Mouse (Mus musculus) myocyte (in vitro differentiated cells): ENCODE data around the gene Hus1b. TPM values are rescaled to one million over a fixed set of nuclear protein-coding genes. Genes with fewer than 3 reads are reported as not detected.
A peak's percentile ranks its signal among the peaks of the same experiment; 100 is the strongest.

Source experiments
- H3K27me3 ChIP-seq: one replicate; pipeline ENCODE4 v1.6.1; 2011; ENCODE audit not compliant: control insufficient read depth, insufficient read depth, insufficient read length
- H3K36me3 ChIP-seq: one replicate; pipeline ENCODE4 v1.6.1; 2011; ENCODE audit not compliant: control insufficient read depth, insufficient read depth
- H3K4me2 ChIP-seq: one replicate; pipeline ENCODE4 v1.6.1; 2011; ENCODE audit warnings: low read depth, control low read depth
- H3K4me3 ChIP-seq: one replicate; pipeline ENCODE4 v1.5.1; 2011; ENCODE audit warnings: mild to moderate bottlenecking, control low read depth, moderate library complexity
- H3K79me2 ChIP-seq: one replicate; pipeline ENCODE4 v1.6.1; 2011; ENCODE audit not compliant: control insufficient read depth, insufficient read depth
- H3ac ChIP-seq: one replicate; pipeline ENCODE4 v1.6.1; 2011; ENCODE audit not compliant: control insufficient read depth, insufficient read length
- CEBPB ChIP-seq: IDR thresholded peaks from 2 replicates; pipeline ENCODE4 v1.6.1; 2011; ENCODE audit warnings: mild to moderate bottlenecking, moderate library complexity; ENCODE audit not compliant: poor library complexity, insufficient read depth, severe bottlenecking
- E2F4 ChIP-seq: IDR thresholded peaks from one replicate; pipeline ENCODE4 v1.6.1; 2011; ENCODE audit warnings: mild to moderate bottlenecking, control low read depth, moderate library complexity; ENCODE audit not compliant: insufficient read depth
- MAX ChIP-seq: IDR thresholded peaks from one replicate; pipeline ENCODE4 v1.6.1; 2011; ENCODE audit warnings: low read depth, mild to moderate bottlenecking, control low read depth
- MYOD1 ChIP-seq, 3 experiments: IDR thresholded peaks; one replicate each; pipeline ENCODE4 v1.6.1; 2011; ENCODE audit warnings: control low read depth in 2 of 3, low read depth in 2 of 3, mild to moderate bottlenecking in 2 of 3, moderate library complexity in 1 of 3; ENCODE audit not compliant: insufficient read length in 2 of 3, control insufficient read depth in 1 of 3
- MYOG ChIP-seq, 3 experiments: IDR thresholded peaks; one replicate each; pipeline ENCODE4 v1.6.1; 2011; ENCODE audit warnings: control low read depth in 2 of 3, low read depth in 2 of 3, mild to moderate bottlenecking in 2 of 3; ENCODE audit not compliant: insufficient read length in 2 of 3, control insufficient read depth in 1 of 3, insufficient read depth in 1 of 3
- POLR2A ChIP-seq: IDR thresholded peaks from one replicate; pipeline ENCODE4 v1.6.1; 2011; ENCODE audit warnings: low read depth, mild to moderate bottlenecking, control low read depth, moderate library complexity; ENCODE audit not compliant: insufficient read length
- POLR2AphosphoS2 ChIP-seq: IDR thresholded peaks from one replicate; pipeline ENCODE4 v1.6.1; 2011; ENCODE audit warnings: low read depth, control low read depth; ENCODE audit not compliant: insufficient read length
- REST ChIP-seq: IDR thresholded peaks from one replicate; pipeline ENCODE4 v1.6.1; 2011; ENCODE audit warnings: mild to moderate bottlenecking, control low read depth, moderate library complexity; ENCODE audit not compliant: insufficient read depth, insufficient read length
- SRF ChIP-seq: IDR thresholded peaks from one replicate; pipeline ENCODE4 v1.6.1; 2011; ENCODE audit warnings: low read depth; ENCODE audit not compliant: control insufficient read depth, insufficient read length
- TCF12 ChIP-seq: IDR thresholded peaks from one replicate; pipeline ENCODE4 v1.6.1; 2011; ENCODE audit warnings: mild to moderate bottlenecking, control low read depth; ENCODE audit not compliant: poor library complexity, insufficient read depth, severe bottlenecking
- TCF3 ChIP-seq: IDR thresholded peaks from one replicate; pipeline ENCODE4 v1.6.1; 2011; ENCODE audit warnings: low read depth, control low read depth; ENCODE audit not compliant: insufficient read length
- USF1 ChIP-seq: IDR thresholded peaks from one replicate; pipeline ENCODE4 v1.6.1; 2011; ENCODE audit warnings: low read depth, mild to moderate bottlenecking, control low read depth, moderate library complexity
- polyA plus RNA-seq: library from polyadenylated mRNA; unstranded; fragments of >200 nt; fragmentation: generic; extraction: Trizol; gene quantifications from one replicate; pipeline ENCODE4 v1.2.1, GENCODE M21; 2012; ENCODE audit warnings: missing spikeins

The Hus1b gene
- polyA plus RNA-seq, 1 experiment, result not detected

GRCm38 (mm10) chr13:30972102-30972501 is 24.5 kb upstream of the Hus1b start:
- peak overlapping the region; percentile 67 for H3K4me2 ChIP-seq

GRCm38 (mm10) chr13:30971047-30971446 is 23.5 kb upstream of the Hus1b start:
- H3ac ChIP-seq, result no peak overlapping the region
- H3K4me3 ChIP-seq, result no peak overlapping the region
- no peak overlapping the region for H3K4me2 ChIP-seq
- TF ChIP-seq MYOG (IDR thresholded peaks at IDR 0.05; ENCODE audit: control insufficient read depth in 1 of 3, insufficient read depth in 1 of 3, insufficient read length in 2 of 3, low read depth in 2 of 3) (no peak), CEBPB (no peak), USF1 (no peak), MYOD1 (IDR thresholded peaks at IDR 0.05; ENCODE audit: control insufficient read depth in 1 of 3, insufficient read length in 2 of 3, low read depth in 2 of 3) (no peak), POLR2A (no peak), TCF12 (no peak), POLR2AphosphoS2 (no peak), REST (no peak), TCF3 (no peak), SRF (no peak), E2F4 (no peak), MAX (no peak)
- H3K36me3 ChIP-seq, result no peaks in the 10 kb centered on the region
- H3K27me3 ChIP-seq, result no peaks in the 10 kb centered on the region
- H3K79me2 ChIP-seq, result peaks cover 56% of the 10 kb centered on the region

More at GRCm38 (mm10) chr13:30972102-30972501, 24.5 kb upstream of the Hus1b start:
- Histone ChIP-seq H3K27me3 (no peaks in the 10 kb centered on the region), H3ac (no peak overlapping the region), H3K36me3 (no peaks in the 10 kb centered on the region), H3K79me2 (peaks cover 46% of the 10 kb centered on the region), H3K4me3 (peak overlapping the region; percentile 46)
- no peak for TF ChIP-seq MYOD1 (IDR thresholded peaks at IDR 0.05; ENCODE audit: control insufficient read depth in 1 of 3, insufficient read length in 2 of 3, low read depth in 2 of 3)
- no peak for TF ChIP-seq USF1
- no peak for TF ChIP-seq TCF12
- no peak for TF ChIP-seq E2F4
- no peak for TF ChIP-seq POLR2A
- no peak for TF ChIP-seq CEBPB
- no peak for TF ChIP-seq TCF3
- TF ChIP-seq REST, result no peak
- TF ChIP-seq MYOG (IDR thresholded peaks at IDR 0.05; ENCODE audit: control insufficient read depth in 1 of 3, insufficient read depth in 1 of 3, insufficient read length in 2 of 3, low read depth in 2 of 3), result no peak
- no peak for TF ChIP-seq MAX
- TF ChIP-seq SRF, result no peak
- TF ChIP-seq POLR2AphosphoS2, result no peak

- Histone ChIP-seq H3K4me2 (no peak overlapping the region), H3K79me2 (peaks cover 66% of the 10 kb centered on the region), H3K27me3 (no peaks in the 10 kb centered on the region), H3K4me3 (no peak overlapping the region), H3K36me3 (no peaks in the 10 kb centered on the region), H3ac (no peak overlapping the region)
- TF ChIP-seq USF1 (no peak), MYOG (IDR thresholded peaks at IDR 0.05; ENCODE audit: control insufficient read depth in 1 of 3, insufficient read depth in 1 of 3, insufficient read length in 2 of 3, low read depth in 2 of 3) (no peak), POLR2AphosphoS2 (no peak), SRF (no peak), CEBPB (no peak), TCF3 (no peak), MYOD1 (IDR thresholded peaks at IDR 0.05; ENCODE audit: control insufficient read depth in 1 of 3, insufficient read length in 2 of 3, low read depth in 2 of 3) (no peak), REST (no peak), POLR2A (no peak), E2F4 (no peak), TCF12 (no peak), MAX (no peak)
Measured at GRCm38 (mm10) chr13:30968311-30968710, 20.8 kb upstream of the Hus1b start.

- Histone ChIP-seq H3K4me2 (no peak overlapping the region), H3K36me3 (no peaks in the 10 kb centered on the region), H3K79me2 (peaks cover 60% of the 10 kb centered on the region), H3K4me3 (no peak overlapping the region), H3K27me3 (no peaks in the 10 kb centered on the region), H3ac (no peak overlapping the region)
- TF ChIP-seq MYOG (IDR thresholded peaks at IDR 0.05; ENCODE audit: control insufficient read depth in 1 of 3, insufficient read depth in 1 of 3, insufficient read length in 2 of 3, low read depth in 2 of 3) (no peak), SRF (no peak), USF1 (no peak), POLR2A (no peak), TCF3 (no peak)
Measured at GRCm38 (mm10) chr13:30966507-30966911, 18.9 kb upstream of the Hus1b start.

GRCm38 (mm10) chr13:30961932-30962331 is 14.4 kb upstream of the Hus1b start:
- Histone ChIP-seq H3K36me3 (peaks cover 17% of the 10 kb centered on the region), H3K4me2 (no peak overlapping the region), H3K4me3 (no peak overlapping the region), H3ac (no peak overlapping the region), H3K79me2 (peaks cover 30% of the 10 kb centered on the region), H3K27me3 (no peaks in the 10 kb centered on the region)
- TF ChIP-seq MAX (no peak), TCF12 (no peak), USF1 (no peak), MYOD1 (IDR thresholded peaks at IDR 0.05; ENCODE audit: control insufficient read depth in 1 of 3, insufficient read length in 2 of 3, low read depth in 2 of 3) (no peak), CEBPB (no peak), REST (no peak), TCF3 (no peak), MYOG (IDR thresholded peaks at IDR 0.05; ENCODE audit: control insufficient read depth in 1 of 3, insufficient read depth in 1 of 3, insufficient read length in 2 of 3, low read depth in 2 of 3) (no peak), POLR2A (no peak), SRF (no peak), E2F4 (no peak)
